Mouse (Mus musculus) megakaryocyte, embryonic 14.5 days (primary cell): Measurements from ENCODE around the gene Tmem123.

Source experiments
- FLI1 ChIP-seq: IDR thresholded peaks from 2 replicates; pipeline ENCODE4 v1.6.1; 2012; ENCODE audit warnings: low read length, inconsistent platforms, mixed read lengths
- GATA1 ChIP-seq: IDR thresholded peaks from 3 replicates; pipeline ENCODE4 v1.6.1; 2012; ENCODE audit warnings: mixed read lengths, low read length, inconsistent platforms, borderline replicate concordance

DNA sequence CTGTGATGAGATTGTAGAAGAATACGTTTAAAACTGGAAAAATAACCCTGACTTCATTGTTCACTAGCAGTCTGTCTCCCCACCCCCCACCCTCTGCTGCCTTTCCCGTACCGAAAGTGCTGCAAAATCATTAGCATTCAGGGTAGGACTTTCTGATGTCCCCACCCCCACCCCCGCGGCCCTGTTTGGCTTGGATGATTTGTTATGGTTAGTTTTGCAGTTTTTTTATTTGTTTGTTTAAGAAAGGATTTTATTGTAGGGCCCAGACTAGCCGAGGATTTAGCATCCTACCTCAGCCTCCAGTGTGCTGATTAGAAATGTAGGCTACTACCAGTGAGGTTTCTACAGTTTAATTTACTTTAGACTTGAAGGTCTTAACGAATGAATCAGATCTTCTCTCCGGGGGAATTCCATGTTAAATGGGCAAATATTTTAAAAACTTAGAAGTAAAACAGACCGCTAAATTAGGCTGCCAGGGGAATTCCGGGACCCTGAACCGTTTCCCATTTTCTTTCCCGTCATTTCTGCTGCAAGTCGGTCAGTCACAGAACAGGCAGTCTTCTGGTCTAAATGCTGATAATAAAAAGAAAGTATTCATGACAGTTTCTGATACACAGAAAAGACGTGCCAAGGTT lies 74.1 kb downstream of the Tmem123 start:
- TF ChIP-seq GATA1 (no peak), FLI1 (no peak)
